Mouse (Mus musculus): ENCODE results near the gene Rlf.
"Not testable (repeated sequence)": the region's sequence is repeated elsewhere in the genome, so short reads cannot be mapped to it uniquely, and the experiment has no call there.

The Rlf gene

GRCm38 (mm10) chr4:121166697-121167096, 48.2 kb downstream of the Rlf start:
- DNase-seq (ENCODE audit: low spot score), result not testable (repeated sequence)

GRCm38 (mm10) chr4:121163501-121164030, 51.3 kb downstream of the Rlf start:
- no peak for DNase-seq (ENCODE audit: low spot score)

GRCm38 (mm10) chr4:121109126-121109525, 105.8 kb downstream of the Rlf start, which contains the start of gene Tmco2:
Gene Tmco2, minus strand, starts transcription at chr4:121109226.
- DNase-seq (ENCODE audit: low spot score), result no peak

GRCm38 (mm10) chr4:121103304-121103703, 111.6 kb downstream of the Rlf start:
- no peak for DNase-seq (ENCODE audit: low spot score)

- DNase-seq (ENCODE audit: low spot score), result peak; percentile 84
Observed at GRCm38 (mm10) chr4:121097650-121098378, 117.1 kb downstream of the Rlf start, which contains the start of gene Zmpste24. Gene Zmpste24, minus strand, starts transcription at chr4:121098241.

Measured in ovary, postnatal 14 days (tissue).